ENCODE assay signal across 26 mouse cellular contexts in the genomic region with DNA sequence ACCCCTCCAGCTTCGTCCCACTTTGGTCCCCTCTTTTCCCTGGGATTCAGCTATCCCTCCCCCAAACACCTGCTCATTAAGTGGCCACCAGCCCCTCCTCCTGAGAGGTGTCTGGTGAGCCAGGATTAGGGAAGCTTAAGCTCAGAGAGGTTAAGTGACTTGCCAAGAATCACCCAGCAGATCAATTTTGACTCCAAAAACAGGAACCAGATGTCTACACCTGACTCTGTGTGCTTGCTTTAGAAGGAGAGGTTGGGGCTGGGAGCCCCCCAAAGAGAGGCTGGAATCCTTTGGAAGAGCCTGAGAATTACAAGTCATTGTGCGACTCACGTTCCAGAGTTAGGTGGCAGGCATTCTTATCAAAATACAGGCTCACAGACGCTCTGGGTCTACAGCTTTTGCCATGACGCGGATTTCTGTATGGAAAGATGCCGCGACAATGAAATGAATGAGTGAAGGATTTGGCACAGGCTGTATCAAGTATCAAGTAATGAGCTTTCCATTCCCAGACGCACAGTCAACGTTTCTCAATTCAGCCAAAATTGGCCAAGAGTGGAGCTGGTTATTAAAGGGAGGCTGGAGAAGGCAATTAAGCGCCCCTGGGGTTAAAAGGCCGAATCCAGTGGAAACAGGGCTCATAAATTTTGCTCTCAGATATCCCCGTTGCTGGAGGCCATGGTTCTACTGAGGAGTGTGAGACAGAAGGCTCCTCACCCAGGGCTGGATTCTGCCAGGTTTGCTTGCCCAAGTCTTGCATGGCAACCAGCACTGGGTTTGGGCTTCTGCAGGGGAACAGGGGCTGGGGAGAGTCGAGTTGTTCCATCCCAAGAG. TPM values are rescaled to one million over a fixed set of nuclear protein-coding genes. Genes with fewer than 3 reads are reported as not detected.
A peak's percentile ranks its signal among the peaks of the same experiment; 100 is the strongest.
DNase-seq lines count a peak whose midpoint lies in the region; ATAC-seq and TF ChIP-seq lines count a peak whose summit lies in the region.
"Had no signal": no experiment of that assay in that cellular context is flagged by ENCODE, and none has a peak within 500 bp of the region (broad histone marks: within the 10 kb centered on the region; RNA-seq: fewer than 3 reads in every experiment).

No protein-coding gene starts in this region.

- H3K4me3 ChIP-seq in kidney, embryonic 15.5 days (replicated peaks): no peak overlapping the region
- no peak overlapping the region for H3K4me3 ChIP-seq in limb, embryonic 14.5 days (replicated peaks; ENCODE audit: low read length)
- H3K4me3 ChIP-seq: embryonic facial prominence, embryonic 15.5 days; forebrain, embryonic 12.5 days; gastrocnemius, adult 2 months; hindbrain, embryonic 15.5 days; neural tube, embryonic 12.5 days had no signal

- no peak for DNase-seq in kidney, adult 18-20 months
- peak; percentile 64 for DNase-seq in embryo, embryonic 11 days
- peak; percentile 86 for DNase-seq in hindlimb bud, embryonic 11.5 days (ENCODE audit: extremely low spot score, low read depth, low spot score)
- DNase-seq in limb, embryonic 14.5 days (ENCODE audit: low spot score): peak; percentile 84
- no peak for DNase-seq in left cerebral cortex, postnatal 36 days (ENCODE audit: low spot score in 2 of 2)
- no peak for DNase-seq in urinary bladder, postnatal 25 days (ENCODE audit: low spot score)
- DNase-seq in left cerebral cortex, postnatal 4 days: no peak
- DNase-seq: adrenal gland, adult 2 months; cerebellum, adult 9-10 months; gastrocnemius, adult 2 months; heart, postnatal 14 days; lung, adult 2 months; thymus, adult 2 months had no signal

- intact Hi-C loops in left cerebral cortex, postnatal 36 days (cut with DNase I): no loop called here
- intact Hi-C loops in left cerebral cortex, postnatal 4 days (cut with DNase I): no loop called here

- 14% methylated on average over 14 of the region's 14 CpGs for WGBS in kidney, embryonic 15.5 days
- WGBS in limb, embryonic 14.5 days: 15% methylated on average over 14 of the region's 14 CpGs

- no peak overlapping the region for H3K9ac ChIP-seq in kidney, embryonic 15.5 days
- H3K9ac ChIP-seq in limb, embryonic 14.5 days (ENCODE audit: low read depth, low read length, severe bottlenecking): no peak overlapping the region
- H3K9ac ChIP-seq: embryonic facial prominence, embryonic 15.5 days; forebrain, embryonic 12.5 days; hindbrain, embryonic 15.5 days; neural tube, embryonic 12.5 days had no signal

- H3K4me2 ChIP-seq in kidney, embryonic 15.5 days: 0 out of 2 replicates have a peak overlapping the region, but pooled peaks have one; percentile 10
- H3K4me2 ChIP-seq in limb, embryonic 14.5 days (replicated peaks; ENCODE audit: low read depth, low read length, severe bottlenecking): peak overlapping the region; percentile 19; the same call in 1 of the 2 replicates
- H3K4me2 ChIP-seq: embryonic facial prominence, embryonic 15.5 days; forebrain, embryonic 12.5 days; hindbrain, embryonic 15.5 days; neural tube, embryonic 12.5 days had no signal

- no peaks in the 10 kb centered on the region for H3K9me3 ChIP-seq in kidney, embryonic 15.5 days (replicated peaks)
- H3K9me3 ChIP-seq in limb, embryonic 14.5 days (ENCODE audit: control insufficient read depth, low read length): no peaks in the 10 kb centered on the region
- H3K9me3 ChIP-seq: embryonic facial prominence, embryonic 15.5 days; forebrain, embryonic 12.5 days; hindbrain, embryonic 15.5 days; megakaryocyte, embryonic 14.5 days; neural tube, embryonic 12.5 days had no signal

- ATAC-seq in kidney, embryonic 15.5 days (replicated peaks; ENCODE audit: low FRiP score): peak; percentile 46
- peak; percentile 67 for ATAC-seq in limb, embryonic 14.5 days (ENCODE audit: low FRiP score, low read depth)

- H3K27me3 ChIP-seq in kidney, embryonic 15.5 days: peaks cover 11% of the 10 kb centered on the region; the same call in 1 of the 2 replicates
- H3K27me3 ChIP-seq in limb, embryonic 14.5 days (ENCODE audit: control insufficient read depth, insufficient read depth, low read length): no peaks in the 10 kb centered on the region
- H3K27me3 ChIP-seq: embryonic facial prominence, embryonic 15.5 days; forebrain, embryonic 12.5 days; hindbrain, embryonic 15.5 days; neural tube, embryonic 12.5 days had no signal

- H3K36me3 ChIP-seq in kidney, embryonic 15.5 days: no peaks in the 10 kb centered on the region
- H3K36me3 ChIP-seq in limb, embryonic 14.5 days (ENCODE audit: control insufficient read depth, insufficient read depth, low read length): no peaks in the 10 kb centered on the region
- H3K36me3 ChIP-seq: embryonic facial prominence, embryonic 15.5 days; forebrain, embryonic 12.5 days; hindbrain, embryonic 15.5 days; neural tube, embryonic 12.5 days had no signal

- peaks cover 20% of the 10 kb centered on the region for H3K4me1 ChIP-seq in kidney, embryonic 15.5 days
- peaks cover 29% of the 10 kb centered on the region for H3K4me1 ChIP-seq in limb, embryonic 14.5 days (ENCODE audit: control insufficient read depth, insufficient read depth, low read length)
- H3K4me1 ChIP-seq: megakaryocyte, embryonic 14.5 days had no signal

- no peak for TF ChIP-seq POLR2A in limb, embryonic 14.5 days (IDR thresholded peaks at IDR 0.05; ENCODE audit: borderline replicate concordance, extremely low read depth, insufficient read depth, insufficient read length)

- 0 out of 2 replicates have a peak overlapping the region, but pooled peaks have one; percentile 32 for H3K27ac ChIP-seq in kidney, embryonic 15.5 days
- H3K27ac ChIP-seq in limb, embryonic 14.5 days (replicated peaks; ENCODE audit: low read depth, low read length): peak overlapping the region; percentile 63
- H3K27ac ChIP-seq: embryonic facial prominence, embryonic 15.5 days; forebrain, embryonic 12.5 days; gastrocnemius, adult 2 months; hindbrain, embryonic 15.5 days; neural tube, embryonic 12.5 days had no signal

RNA-seq across cellular contexts. Expression of gene Gm3045, which starts 45.3 kb away (rescaled TPM):
- polyA plus RNA-seq in kidney, embryonic 15.5 days (2015; fragmentation: Nextera tagmentation; extraction: Ambion mirVana): not detected in 2 replicates
- polyA plus RNA-seq in limb, embryonic 14.5 days (2012; rRNA removed): 0.04 and 0.10 TPM in 2 replicates
- not detected in 2 replicates for polyA plus RNA-seq in limb, embryonic 14.5 days (2014; fragmentation: Nextera tagmentation; extraction: Ambion mirVana)
- total RNA-seq in left cerebral cortex, postnatal 36 days (2021): not detected
- total RNA-seq in left cerebral cortex, postnatal 4 days (2021): not detected
- total RNA-seq: adrenal gland, adult 2 months; ES-E14; gastrocnemius, adult 2 months; heart, adult 8-10 months; heart, postnatal 14 days; layer of hippocampus, postnatal 25 days; liver, adult 2 months; midbrain, postnatal 0 days had no signal
- polyA plus RNA-seq: adrenal gland, adult 2 months; C2C12; forebrain, embryonic 12.5 days; hindbrain, embryonic 15.5 days; liver, adult 2 months; lung, adult 2 months; midbrain, postnatal 0 days; neural tube, embryonic 12.5 days; stomach, embryonic 14.5 days; thymus, adult 2 months had no signal

RNA-seq across cellular contexts. Expression of gene Slc25a48, which starts 57.1 kb away (rescaled TPM):
- 0.45 and 0.59 TPM in 2 replicates for polyA plus RNA-seq in kidney, embryonic 15.5 days (2015; fragmentation: Nextera tagmentation; extraction: Ambion mirVana)
- polyA plus RNA-seq in limb, embryonic 14.5 days (2012; rRNA removed): 0.69 and 0.74 TPM in 2 replicates
- 0.44 and 0.77 TPM in 2 replicates for polyA plus RNA-seq in limb, embryonic 14.5 days (2014; fragmentation: Nextera tagmentation; extraction: Ambion mirVana)
- total RNA-seq in left cerebral cortex, postnatal 36 days (2021): under 1 TPM in 1 of 2 experiments, not detected in 1; 0.11 TPM
- not detected for total RNA-seq in left cerebral cortex, postnatal 4 days (2021)
- total RNA-seq: gastrocnemius, adult 2 months; layer of hippocampus, postnatal 25 days had no signal
- polyA plus RNA-seq: forebrain, embryonic 12.5 days; hindbrain, embryonic 15.5 days; neural tube, embryonic 12.5 days had no signal

Comparison
In these comparisons a context has a peak if more than half of its experiments do, and no peak if none do; other contexts are left out.
1. DNase-seq: peak in embryo, embryonic 11 days (single experiment), hindlimb bud, embryonic 11.5 days (single experiment) and limb, embryonic 14.5 days (single experiment); none in kidney, adult 18-20 months (single experiment), left cerebral cortex, postnatal 36 days (0 of 2), urinary bladder, postnatal 25 days (single experiment) and left cerebral cortex, postnatal 4 days (single experiment).